Mouse (Mus musculus) heart, adult 18-20 months (tissue): ENCODE results near the gene Slmap. TPM values are rescaled to one million over a fixed set of nuclear protein-coding genes. Genes with fewer than 3 reads are reported as not detected.
"Not testable (repeated sequence)": the region's sequence is repeated elsewhere in the genome, so short reads cannot be mapped to it uniquely, and the experiment has no call there.

Experiments
- DNase-seq, 2 experiments: peaks; one replicate each; pipeline ENCODE4 v3.0.0; 2021 to 2022; ENCODE audit warnings: mixed read lengths in 1 of 2
- long read RNA-seq, 2 experiments: library from polyadenylated mRNA; stranded (forward); transcript quantifications; one replicate each; pipeline ENCODE4 v2.0.0; 2021
- total RNA-seq, 2 experiments: library from RNA; stranded (reverse); gene quantifications; 2 replicates each; pipeline ENCODE4 v1.2.3; 2021

Slmap gene
- total RNA-seq: 100 to 1,000 TPM; 233 to 263 TPM
- long read RNA-seq, experiment 1, full-length matches to known transcripts: 2 of 170 reads
- long read RNA-seq, experiment 1, partial matches to known transcripts: 33 of 170 reads
- long read RNA-seq, experiment 1, other reads (novel, unspliced or antisense): 135 of 170 reads
- long read RNA-seq, experiment 2, partial matches to known transcripts: 13 of 82 reads
- long read RNA-seq, experiment 2, other reads (novel, unspliced or antisense): 69 of 82 reads

DNA sequence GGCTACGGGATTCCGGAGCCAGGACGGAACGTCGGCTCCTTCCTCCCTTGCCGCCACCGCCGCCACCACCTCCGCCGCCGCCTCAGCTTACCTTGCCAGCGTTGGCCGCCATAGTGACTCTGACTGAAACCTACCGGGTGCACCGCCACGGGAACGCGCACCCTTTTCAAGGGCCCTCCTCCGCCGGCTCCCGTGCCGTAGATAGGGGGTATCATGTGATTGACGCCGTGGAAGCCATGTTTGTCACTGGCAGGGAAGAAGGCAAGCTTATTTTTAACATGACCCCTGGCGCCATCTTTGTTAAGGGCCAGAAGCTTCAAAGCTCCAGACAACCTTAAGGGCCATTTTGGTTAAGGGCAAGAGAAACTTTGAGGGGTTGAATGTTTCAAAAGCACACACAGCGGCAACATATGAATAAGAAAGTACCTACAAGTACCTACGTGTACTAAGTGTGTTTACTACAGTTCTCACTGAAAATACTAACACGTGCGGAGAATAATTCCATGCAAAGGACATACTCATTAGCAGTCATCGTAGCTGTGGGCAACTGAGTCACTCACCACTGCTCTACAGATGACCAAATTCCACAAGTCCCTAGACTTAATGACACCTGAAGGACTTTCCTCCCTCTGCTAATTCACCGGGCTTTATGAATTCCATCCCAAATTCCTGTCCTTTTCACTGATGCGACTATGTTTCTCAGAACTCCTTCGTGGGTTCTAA lies at the start of gene Slmap:
Gene Slmap, minus strand, starts transcription at position 175 of the 723 bp plus-strand sequence.
- DNase-seq: peak; percentile 99 to 100

DNA sequence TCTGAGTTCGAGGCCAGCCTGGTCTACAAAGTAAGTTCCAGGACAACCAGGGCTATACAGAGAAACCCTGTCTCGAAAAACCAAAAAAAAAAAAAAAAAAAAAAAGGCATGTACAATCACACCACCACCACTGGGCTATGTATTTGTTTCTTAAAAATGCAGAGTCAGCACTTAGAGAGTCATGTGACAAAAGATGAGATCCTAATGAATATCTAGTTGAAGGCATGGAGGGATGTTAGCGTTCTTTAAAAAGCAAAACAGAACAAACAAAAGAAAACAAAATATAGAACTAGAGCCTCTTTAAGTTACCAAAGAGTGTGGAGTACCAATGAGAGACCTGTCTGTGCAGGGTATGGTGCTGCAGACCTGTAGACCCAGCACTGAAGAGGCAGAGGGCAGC lies 48.9 kb upstream of the Slmap start:
- DNase-seq: no peak

- peak; percentile 92 to 95 for DNase-seq
Observed at GRCm38 (mm10) chr14:26579346-26580343, 44.9 kb upstream of the Slmap start.

DNA sequence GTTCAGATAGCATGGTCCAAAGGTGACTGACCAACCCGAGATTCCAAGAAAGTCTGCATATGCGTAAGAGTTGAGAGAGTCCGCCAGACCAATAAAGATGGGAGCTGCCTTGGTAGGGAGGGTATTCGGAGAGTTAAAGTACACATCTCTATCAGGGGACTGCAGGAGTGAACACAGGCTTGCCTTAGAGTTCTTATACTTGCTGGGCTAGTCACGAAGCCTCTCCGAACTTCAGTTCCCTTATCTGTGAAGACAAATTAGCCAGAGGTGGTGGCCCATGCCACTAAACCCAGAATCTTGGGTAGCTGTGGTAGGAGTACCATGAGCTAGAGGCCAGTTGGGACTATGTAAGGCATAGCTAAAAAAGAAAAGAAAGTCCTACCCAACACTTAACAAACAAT lies 44.1 kb upstream of the Slmap start:
- peak in 1 of 2 experiments; percentile 20 for DNase-seq

- no peak for DNase-seq
Observed at GRCm38 (mm10) chr14:26576255-26576780, 41.6 kb upstream of the Slmap start.

DNA sequence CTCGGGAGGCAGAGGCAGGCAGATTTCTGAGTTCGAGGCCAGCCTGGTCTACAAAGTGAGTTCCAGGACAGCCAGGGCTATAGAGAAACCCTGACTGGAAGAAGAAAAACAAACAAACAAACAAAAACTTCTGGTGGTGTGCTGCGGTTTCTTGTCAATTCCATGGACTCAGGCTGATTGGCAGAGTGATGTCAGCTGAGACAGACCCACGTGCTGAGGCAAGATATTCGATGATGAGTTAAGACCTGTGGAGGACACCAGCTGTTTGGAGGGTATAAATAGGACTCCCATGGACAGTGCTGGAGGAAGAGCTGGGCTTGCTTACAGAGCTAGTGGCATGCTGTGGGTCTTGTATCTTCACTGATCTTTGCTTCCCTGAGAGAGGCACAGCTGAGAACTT lies 38.8 kb upstream of the Slmap start, which contains the start of gene Dennd6a:
Gene Dennd6a, plus strand, starts transcription at position 301 of the 400 bp plus-strand sequence.
- not testable (repeated sequence) for DNase-seq

DNA sequence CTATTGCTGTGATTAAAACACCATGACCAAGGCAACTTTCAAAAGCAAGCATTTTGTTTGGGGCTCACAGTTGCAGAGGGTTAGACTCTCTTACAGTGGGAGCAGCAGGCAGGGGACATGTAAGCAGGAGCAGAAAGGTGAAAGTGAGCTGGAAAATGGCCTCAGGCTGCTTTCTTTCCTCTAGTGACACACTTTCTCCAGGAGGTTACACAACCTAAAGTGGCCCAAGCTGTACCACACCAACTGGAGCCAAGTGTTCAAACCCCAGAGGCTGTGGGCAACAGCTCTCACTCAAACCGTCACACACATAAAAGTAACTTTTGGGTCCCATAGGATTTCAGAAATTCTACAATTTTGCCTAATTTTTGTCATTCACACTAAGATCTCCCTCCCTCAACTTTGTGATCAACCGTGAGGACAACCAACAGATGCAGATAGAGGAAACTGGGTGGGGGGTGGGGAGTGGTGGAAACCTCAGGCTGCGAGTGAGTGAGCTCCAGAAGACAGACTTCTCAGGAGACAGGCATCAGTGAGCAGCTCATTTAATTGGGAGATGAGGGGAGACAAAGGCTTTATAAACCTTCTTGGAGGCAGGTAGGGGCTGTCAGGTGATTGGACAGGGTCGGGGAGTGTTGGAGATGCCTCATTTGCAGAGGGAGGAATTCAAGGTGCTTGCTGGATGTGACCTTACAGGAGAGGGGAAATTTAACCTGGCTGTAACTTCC lies 37.4 kb upstream of the Slmap start:
- no peak for DNase-seq

GRCm38 (mm10) chr14:26569880-26570279 lies 35.1 kb upstream of the Slmap start:
- DNase-seq: no peak

DNA sequence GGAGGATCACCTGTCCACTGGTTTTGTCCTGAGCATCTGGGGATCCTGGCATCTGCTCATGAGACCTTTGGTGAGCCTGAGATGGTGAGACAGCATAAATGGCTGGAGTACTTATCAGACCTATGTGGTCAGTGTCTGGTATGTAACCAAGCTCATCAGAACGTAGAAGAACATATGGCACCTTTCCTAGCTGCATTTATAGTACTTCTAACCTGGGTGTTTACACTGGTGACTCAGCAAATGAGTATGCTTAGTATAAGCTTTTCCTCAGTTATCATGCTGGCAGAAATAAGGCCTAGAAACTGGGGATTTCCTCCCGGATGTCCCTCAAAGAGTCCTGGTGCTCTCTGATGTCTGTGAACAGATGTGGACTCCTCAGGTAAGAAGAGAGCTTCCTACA lies 27.5 kb upstream of the Slmap start:
- no peak for DNase-seq

GRCm38 (mm10) chr14:26558536-26558935 lies 23.8 kb upstream of the Slmap start:
- no peak for DNase-seq

GRCm38 (mm10) chr14:26557581-26557980 lies 22.9 kb upstream of the Slmap start:
- DNase-seq: peak in 1 of 2 experiments; percentile 10

DNA sequence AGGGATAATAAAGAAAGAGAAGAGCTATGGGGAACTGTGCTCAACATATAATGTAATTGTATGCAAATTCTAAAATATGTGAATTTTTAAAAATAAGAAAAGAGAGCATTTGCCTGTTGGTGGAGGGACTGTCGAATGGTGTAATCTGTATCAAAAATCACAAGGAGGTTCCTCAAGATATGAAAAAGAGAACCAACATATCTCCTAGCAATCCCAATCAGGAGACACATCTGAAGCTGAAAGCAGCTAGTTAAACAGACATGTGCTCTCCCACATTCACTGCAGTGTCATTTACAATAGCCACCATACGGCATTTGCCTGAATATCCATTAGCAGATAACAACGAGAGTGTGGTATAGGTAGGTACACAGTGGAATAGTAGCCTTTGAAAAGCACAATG lies 18.1 kb upstream of the Slmap start:
- DNase-seq: no peak

DNA sequence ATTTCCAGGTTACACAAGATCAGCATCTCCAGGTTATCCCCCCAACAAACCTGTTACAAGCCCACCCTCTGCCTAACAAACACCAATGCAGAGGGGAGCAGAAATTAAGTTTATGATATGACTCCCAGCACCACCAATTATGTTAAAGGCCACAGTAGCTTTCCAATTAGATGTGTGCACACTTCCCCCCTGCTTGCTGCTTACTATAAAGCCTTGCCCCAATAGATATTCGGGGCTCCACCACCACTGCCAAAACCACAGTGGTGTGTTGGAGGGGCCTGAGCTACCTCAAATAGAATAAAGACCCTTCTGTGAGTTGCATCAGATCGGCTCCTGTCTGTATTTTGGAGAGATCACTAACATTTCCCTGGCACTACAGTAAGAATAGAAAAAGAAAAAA lies 17.7 kb upstream of the Slmap start:
- DNase-seq: no peak

DNA sequence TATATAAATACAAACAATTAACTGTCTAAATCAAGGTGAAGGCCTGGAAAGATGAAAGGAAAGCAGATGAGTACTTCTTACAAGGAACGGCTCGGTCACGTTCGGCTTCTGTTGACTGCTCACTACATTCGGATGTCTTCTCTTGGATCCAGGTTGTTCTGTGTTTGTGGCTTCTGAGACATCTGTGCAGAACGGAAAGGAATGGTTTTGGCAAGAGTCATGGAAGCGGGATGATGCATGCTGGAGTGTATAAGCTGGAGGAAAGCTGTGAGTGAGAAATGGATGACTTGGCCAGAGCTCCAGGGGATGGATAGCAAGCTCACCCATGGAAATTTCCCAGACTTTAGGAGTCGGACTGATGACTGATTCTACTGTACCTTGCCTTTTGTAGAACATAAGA lies 16.0 kb upstream of the Slmap start:
- DNase-seq: no peak

- DNase-seq: no peak
Observed at GRCm38 (mm10) chr14:26547516-26548488, 13.1 kb upstream of the Slmap start.

- DNase-seq: no peak
Observed at GRCm38 (mm10) chr14:26542136-26542535, 7.4 kb upstream of the Slmap start.

GRCm38 (mm10) chr14:26540577-26540976 lies 5.8 kb upstream of the Slmap start:
- DNase-seq: no peak

DNA sequence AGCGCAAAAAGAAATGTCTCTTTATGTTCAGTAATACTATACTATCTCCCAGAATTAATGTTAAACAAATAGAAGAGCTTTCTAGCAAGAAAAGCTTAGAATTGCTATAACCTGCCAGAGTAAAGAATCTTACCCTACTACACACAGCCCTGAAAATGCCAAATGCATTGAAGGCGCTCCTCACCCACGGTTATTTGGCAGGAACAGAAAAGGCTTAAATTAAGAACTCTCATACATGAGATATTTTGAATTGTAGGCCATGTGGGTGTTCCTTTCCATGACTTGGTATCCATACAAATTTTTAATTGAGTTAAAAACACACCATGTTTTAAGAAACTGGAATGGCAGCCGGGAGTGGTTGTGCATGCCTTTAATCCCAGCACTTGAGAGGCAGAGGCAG lies 4.5 kb upstream of the Slmap start:
- DNase-seq: no peak

GRCm38 (mm10) chr14:26533821-26534756 lies 642 bp downstream of the Slmap start:
- peak; percentile 55 to 72 for DNase-seq
